Mouse (Mus musculus): ENCODE data around the gene Cacna1g. TPM values are rescaled to one million over a fixed set of nuclear protein-coding genes. Genes with fewer than 3 reads are reported as not detected.

Gene Cacna1g
- total and polyA plus RNA-seq, 3 experiments, result 1.7 to 3.7 (median 2.4) TPM

GRCm38 (mm10) chr11:94425656-94426055, 48.3 kb downstream of the Cacna1g start:
- dilution Hi-C loops (cut with MboI; ENCODE audit: extremely low pct_ligation_motif_present, extremely low pct_unique_long_range_greater_than_20kb, low sequenced_read_pairs), result no loop called here
- Histone ChIP-seq H3K79me2 (replicated peaks; ENCODE audit: control insufficient read depth, extremely low read depth, insufficient read depth, poor library complexity, severe bottlenecking) (no peaks in the 10 kb centered on the region), H3K27me3 (replicated peaks) (no peaks in the 10 kb centered on the region), H3K27ac (ENCODE audit: insufficient read depth, low read depth) (no peak overlapping the region), H3K4me3 (replicated peaks in 1 of 3; ENCODE audit: low read depth in 2 of 3, low read length in 2 of 3, poor library complexity in 1 of 3) (no peak overlapping the region), H3K4me1 (ENCODE audit: control insufficient read depth in 1 of 2, insufficient read depth in 2 of 2) (peaks cover 31 to 79% of the 10 kb centered on the region in 2 experiments), H3K9me3 (replicated peaks; ENCODE audit: low read length) (no peaks in the 10 kb centered on the region), H3K4me2 (ENCODE audit: insufficient read depth, low read depth, poor library complexity, severe bottlenecking) (no peak overlapping the region), H3K36me3 (replicated peaks in 1 of 2; ENCODE audit: control insufficient read depth in 1 of 2, insufficient read depth in 1 of 2, low read length in 1 of 2) (no peaks in the 10 kb centered on the region), H3K9ac (ENCODE audit: insufficient read depth, low read depth) (no peak overlapping the region)
- in situ Hi-C loops (cut with MboI; ENCODE audit: low pct_ligation_motif_present, low pct_unique_long_range_greater_than_20kb, low sequenced_read_pairs), result no loop called here
- TF ChIP-seq ZMIZ1 (IDR thresholded peaks at IDR 0.05; ENCODE audit: low read depth, low read length) (no peak), ZNF384 (IDR thresholded peaks at IDR 0.05; ENCODE audit: low read depth, low read length) (no peak), JUN (IDR thresholded peaks at IDR 0.05; ENCODE audit: insufficient read depth, low read depth, low read length) (no peak), MAZ (IDR thresholded peaks at IDR 0.05; ENCODE audit: low read depth, low read length) (no peak), MAFK (IDR thresholded peaks at IDR 0.05; ENCODE audit: insufficient replicate concordance, low read length) (no peak), ZKSCAN1 (IDR thresholded peaks at IDR 0.05; ENCODE audit: borderline replicate concordance, low read depth, low read length) (no peak), RCOR1 (conservative IDR thresholded peaks at IDR 0.05; ENCODE audit: low read depth, low read length) (no peak), ETS1 (conservative IDR thresholded peaks at IDR 0.05; ENCODE audit: low read depth, low read length) (no peak), SIN3A (IDR thresholded peaks at IDR 0.05; ENCODE audit: low read length) (no peak), EP300 (IDR thresholded peaks at IDR 0.05; ENCODE audit: low read length) (no peak), ZC3H11A (IDR thresholded peaks at IDR 0.05; ENCODE audit: low read depth, low read length) (no peak), NELFE (IDR thresholded peaks at IDR 0.05; ENCODE audit: low read depth, low read length) (no peak), USF2 (conservative IDR thresholded peaks at IDR 0.05; ENCODE audit: low read depth, low read length) (no peak), PAX5 (IDR thresholded peaks at IDR 0.05; ENCODE audit: low read length) (no peak), POLR2AphosphoS2 (IDR thresholded peaks at IDR 0.05; ENCODE audit: low read depth, low read length) (no peak)
- no peak for DNase-seq (ENCODE audit: extremely low read depth)

GRCm38 (mm10) chr11:94425215-94425614, 48.8 kb downstream of the Cacna1g start:
- TF ChIP-seq USF1 (IDR thresholded peaks at IDR 0.05; ENCODE audit: low read depth, low read length) (no peak), RCOR1 (conservative IDR thresholded peaks at IDR 0.05; ENCODE audit: low read depth, low read length) (no peak), ZC3H11A (IDR thresholded peaks at IDR 0.05; ENCODE audit: low read depth, low read length) (no peak), E2F4 (IDR thresholded peaks at IDR 0.05; ENCODE audit: insufficient replicate concordance, low read depth, low read length) (no peak), TBP (conservative IDR thresholded peaks at IDR 0.05; ENCODE audit: low read depth, low read length) (no peak), CHD1 (IDR thresholded peaks at IDR 0.05; ENCODE audit: low read depth, low read length) (no peak), POLR2A (IDR thresholded peaks at IDR 0.05; ENCODE audit: low read depth, low read length) (no peak), USF2 (conservative IDR thresholded peaks at IDR 0.05; ENCODE audit: low read depth, low read length) (no peak), UBTF (IDR thresholded peaks at IDR 0.05; ENCODE audit: low read depth, low read length) (no peak), CTCF (conservative IDR thresholded peaks at IDR 0.05 in 1 of 2, IDR thresholded peaks at IDR 0.05 in 1 of 2; ENCODE audit: low read depth in 2 of 2, low read length in 2 of 2) (no peak), ZKSCAN1 (IDR thresholded peaks at IDR 0.05; ENCODE audit: borderline replicate concordance, low read depth, low read length) (no peak), MAZ (IDR thresholded peaks at IDR 0.05; ENCODE audit: low read depth, low read length) (no peak), JUN (IDR thresholded peaks at IDR 0.05; ENCODE audit: insufficient read depth, low read depth, low read length) (no peak), TCF12 (IDR thresholded peaks at IDR 0.05; ENCODE audit: low read depth, low read length) (no peak), MAFK (IDR thresholded peaks at IDR 0.05; ENCODE audit: insufficient replicate concordance, low read length) (no peak), JUND (conservative IDR thresholded peaks at IDR 0.05; ENCODE audit: low read depth, low read length) (no peak), MEF2A (IDR thresholded peaks at IDR 0.05; ENCODE audit: borderline replicate concordance, low read depth, low read length) (no peak), NRF1 (IDR thresholded peaks at IDR 0.05; ENCODE audit: low read depth, low read length) (no peak)
- no peak overlapping the region for H3K4me2 ChIP-seq (ENCODE audit: insufficient read depth, low read depth, poor library complexity, severe bottlenecking)
- H3K9me3 ChIP-seq (replicated peaks; ENCODE audit: low read length), result no peaks in the 10 kb centered on the region
- no peak overlapping the region for H3K4me3 ChIP-seq (replicated peaks in 1 of 3; ENCODE audit: low read depth in 2 of 3, low read length in 2 of 3, poor library complexity in 1 of 3)
- H3K9ac ChIP-seq (ENCODE audit: insufficient read depth, low read depth), result no peak overlapping the region
- no peak for DNase-seq (ENCODE audit: extremely low read depth)
- no peaks in the 10 kb centered on the region for H3K27me3 ChIP-seq (replicated peaks)
- in situ Hi-C loops (cut with MboI; ENCODE audit: low pct_ligation_motif_present, low pct_unique_long_range_greater_than_20kb, low sequenced_read_pairs), result no loop called here
- dilution Hi-C loops (cut with MboI; ENCODE audit: extremely low pct_ligation_motif_present, extremely low pct_unique_long_range_greater_than_20kb, low sequenced_read_pairs), result no loop called here
- no peak overlapping the region for H3K27ac ChIP-seq (ENCODE audit: insufficient read depth, low read depth)
- peaks cover 32 to 77% of the 10 kb centered on the region in 2 experiments for H3K4me1 ChIP-seq (ENCODE audit: control insufficient read depth in 1 of 2, insufficient read depth in 2 of 2)
- H3K79me2 ChIP-seq (replicated peaks; ENCODE audit: control insufficient read depth, extremely low read depth, insufficient read depth, poor library complexity, severe bottlenecking), result no peaks in the 10 kb centered on the region
- H3K36me3 ChIP-seq (replicated peaks in 1 of 2; ENCODE audit: control insufficient read depth in 1 of 2, insufficient read depth in 1 of 2, low read length in 1 of 2), result no peaks in the 10 kb centered on the region
